Mouse (Mus musculus): ENCODE data around the gene Gm21954.

GRCm38 (mm10) chr3:55442012-55442645 lies 29.9 kb downstream of the Gm21954 start:
- TF ChIP-seq CTCF (IDR thresholded peaks at IDR 0.05; ENCODE audit: borderline replicate concordance, extremely low read depth, insufficient read depth, insufficient read length) (no peak), POLR2A (IDR thresholded peaks at IDR 0.05; ENCODE audit: borderline replicate concordance, extremely low read depth, insufficient read depth, insufficient read length, poor library complexity, severe bottlenecking) (no peak)

All from brain, embryonic 14.5 days (tissue).